Mouse (Mus musculus) heart, postnatal 0 days (tissue): ENCODE results near the gene Rfx3. TPM values are rescaled to one million over a fixed set of nuclear protein-coding genes. Genes with fewer than 3 reads are reported as not detected.

Experiments
- ATAC-seq: fragments of 200-750 bp; cut with Nextera tagmentation; 2 replicates; pipeline ENCODE4 v1.8.0; 2017; ENCODE audit warnings: low read depth, moderate number of reproducible peaks, moderate library complexity; ENCODE audit not compliant: insufficient read depth
- DNase-seq: peaks from one replicate; pipeline ENCODE4 v3.0.0-alpha.2; 2016; ENCODE audit warnings: low spot score
- H3K27ac ChIP-seq: fragments of 300-500 bp; sonication (generic); 2 replicates; pipeline ENCODE4 v1.5.1; 2014; ENCODE audit warnings: low read depth, mild to moderate bottlenecking
- H3K27me3 ChIP-seq: fragments of 300-500 bp; sonication (generic); 2 replicates; pipeline ENCODE4 v1.6.1; 2014; ENCODE audit warnings: low read length, mixed read lengths; ENCODE audit not compliant: control insufficient read depth, insufficient read depth
- H3K36me3 ChIP-seq: fragments of 300-500 bp; sonication (generic); replicated peaks from 2 replicates; pipeline ENCODE4 v1.6.1; 2014; ENCODE audit warnings: low read length, mixed read lengths; ENCODE audit not compliant: control insufficient read depth, insufficient read depth
- H3K4me1 ChIP-seq: fragments of 300-500 bp; sonication (generic); 2 replicates; pipeline ENCODE4 v1.6.1; 2014; ENCODE audit warnings: antibody characterized with exemption; ENCODE audit not compliant: control insufficient read depth, insufficient read depth
- H3K4me2 ChIP-seq: fragments of 300-500 bp; sonication (generic); 2 replicates; pipeline ENCODE4 v1.6.1; 2014; ENCODE audit warnings: low read depth, mild to moderate bottlenecking, low read length, moderate library complexity
- H3K4me3 ChIP-seq: fragments of 300-500 bp; sonication (generic); 2 replicates; pipeline ENCODE4 v1.5.1; 2014; ENCODE audit warnings: low read depth, low read length
- H3K9ac ChIP-seq: fragments of 300-500 bp; sonication (generic); replicated peaks from 2 replicates; pipeline ENCODE4 v1.6.1; 2014; ENCODE audit warnings: low read depth, low read length, mixed read lengths
- H3K9me3 ChIP-seq: fragments of 300-500 bp; sonication (generic); replicated peaks from 2 replicates; pipeline ENCODE4 v1.6.1; 2016; ENCODE audit warnings: low read length; ENCODE audit not compliant: control insufficient read depth
- CTCF ChIP-seq: IDR thresholded peaks from 2 replicates; pipeline ENCODE4 v1.5.1; 2016; ENCODE audit warnings: antibody characterized with exemption, control low read depth, low read depth
- EP300 ChIP-seq: IDR thresholded peaks from 2 replicates; pipeline ENCODE4 v1.6.1; 2016; ENCODE audit warnings: antibody characterized with exemption, low read depth
- WGBS: fragments of 180-500 bp; shearing (Covaris S2); extraction: QIAGEN DNeasy Blood & Tissue Kit; methylation state at CpG from one replicate; pipeline ENCODE4 v1.1.7; 2014; 5-methylcytosine and 5-hydroxymethylcytosine counted together
- polyA plus RNA-seq: library from polyadenylated mRNA; unstranded; fragments of >200 nt; fragmentation: Nextera tagmentation; extraction: Ambion mirVana; gene quantifications from 2 replicates; pipeline ENCODE4 v1.2.1, GENCODE M21; 2015
- total RNA-seq: library from RNA; depleted of rRNA; stranded (reverse); fragments of >200 nt; gene quantifications from 2 replicates; pipeline ENCODE4 v1.2.3, GENCODE M21; 2014; ENCODE audit warnings: low replicate concordance

The Rfx3 gene
- total and polyA plus RNA-seq, 2 experiments from 2014 or later, result 1.6 to 6.8 TPM

GRCm38 (mm10) chr19:27770716-27771265, 240.2 kb downstream of the Rfx3 start:
- WGBS, result 90% methylated on average over 8 of the region's 8 CpGs
- Histone ChIP-seq H3K4me1 (no peaks in the 10 kb centered on the region), H3K27ac (no peak overlapping the region), H3K4me3 (no peak overlapping the region), H3K9me3 (no peaks in the 10 kb centered on the region), H3K36me3 (0 out of 2 replicates have a peak, but pooled peaks cover 10% of the 10 kb centered on the region), H3K27me3 (no peaks in the 10 kb centered on the region), H3K4me2 (no peak overlapping the region), H3K9ac (no peak overlapping the region)
- no peak for DNase-seq
- no peak for TF ChIP-seq EP300
- no peak for TF ChIP-seq CTCF
- no peak for ATAC-seq

DNA sequence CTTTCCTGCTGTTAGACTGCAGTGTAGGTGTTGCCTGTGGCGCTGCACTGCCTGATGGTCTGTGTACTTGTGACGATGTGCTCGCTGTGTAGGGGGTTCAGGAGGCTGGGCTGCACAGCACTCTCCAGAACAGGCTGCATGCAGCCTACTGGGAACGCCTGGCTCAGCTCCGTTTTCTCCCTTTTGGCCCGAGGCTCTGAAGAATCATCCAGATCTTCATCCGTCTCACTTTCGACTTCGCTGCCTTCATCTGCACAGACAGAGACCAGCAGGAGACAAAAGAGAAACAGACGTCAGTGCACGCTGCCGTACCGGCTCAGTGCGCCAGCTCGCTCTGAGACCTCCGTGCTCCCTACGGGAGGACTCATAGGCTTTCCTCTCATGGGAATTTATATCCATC, 242.5 kb downstream of the Rfx3 start:
- WGBS, result 89% methylated on average over 17 of the region's 17 CpGs
- H3K9ac ChIP-seq, result no peak overlapping the region
- no peaks in the 10 kb centered on the region for H3K27me3 ChIP-seq
- H3K27ac ChIP-seq, result no peak overlapping the region
- H3K36me3 ChIP-seq, result 0 out of 2 replicates have a peak, but pooled peaks cover 10% of the 10 kb centered on the region
- TF ChIP-seq EP300, result no peak
- TF ChIP-seq CTCF, result no peak
- H3K4me2 ChIP-seq, result no peak overlapping the region
- H3K4me3 ChIP-seq, result no peak overlapping the region
- H3K9me3 ChIP-seq, result no peaks in the 10 kb centered on the region
- no peak for ATAC-seq
- no peak for DNase-seq
- no peaks in the 10 kb centered on the region for H3K4me1 ChIP-seq

- Histone ChIP-seq H3K4me1 (no peaks in the 10 kb centered on the region), H3K9me3 (no peaks in the 10 kb centered on the region), H3K4me2 (no peak overlapping the region), H3K4me3 (no peak overlapping the region), H3K9ac (no peak overlapping the region), H3K27ac (no peak overlapping the region), H3K36me3 (no peaks in the 10 kb centered on the region), H3K27me3 (no peaks in the 10 kb centered on the region)
- DNase-seq (no peak), ATAC-seq (no peak)
- TF ChIP-seq EP300 (no peak), CTCF (no peak)
- 85% methylated on average over 9 of the region's 9 CpGs for WGBS
These were observed 250.7 kb downstream of the Rfx3 start for GRCm38 (mm10) chr19:27760309-27760708.

- Histone ChIP-seq H3K36me3 (no peaks in the 10 kb centered on the region), H3K9ac (no peak overlapping the region), H3K4me2 (no peak overlapping the region), H3K27ac (no peak overlapping the region), H3K9me3 (no peaks in the 10 kb centered on the region), H3K27me3 (no peaks in the 10 kb centered on the region), H3K4me1 (no peaks in the 10 kb centered on the region), H3K4me3 (no peak overlapping the region)
- DNase-seq (no peak), ATAC-seq (no peak)
- TF ChIP-seq EP300, result no peak
- no peak for TF ChIP-seq CTCF
- 38% methylated on average over 8 of the region's 8 CpGs for WGBS
These were observed 251.6 kb downstream of the Rfx3 start for GRCm38 (mm10) chr19:27759347-27759746.

- Histone ChIP-seq H3K27ac (no peak overlapping the region), H3K9ac (no peak overlapping the region), H3K9me3 (no peaks in the 10 kb centered on the region), H3K4me3 (no peak overlapping the region), H3K4me2 (no peak overlapping the region), H3K4me1 (0 out of 2 replicates have a peak, but pooled peaks cover 7% of the 10 kb centered on the region), H3K36me3 (no peaks in the 10 kb centered on the region), H3K27me3 (no peaks in the 10 kb centered on the region)
- 84% methylated on average over 1 of the region's 1 CpGs for WGBS
- TF ChIP-seq CTCF, result no peak
- TF ChIP-seq EP300, result no peak
- ATAC-seq, result no peak
- DNase-seq, result no peak
These were observed 263.7 kb downstream of the Rfx3 start for GRCm38 (mm10) chr19:27747301-27747700.

- H3K9me3 ChIP-seq, result no peaks in the 10 kb centered on the region
- ATAC-seq, result no peak
- DNase-seq, result no peak
- H3K36me3 ChIP-seq, result no peaks in the 10 kb centered on the region
- no peak overlapping the region for H3K4me2 ChIP-seq
- no peak overlapping the region for H3K4me3 ChIP-seq
- WGBS, result 75% methylated on average over 8 of the region's 8 CpGs
- H3K4me1 ChIP-seq, result no peaks in the 10 kb centered on the region
- no peak for TF ChIP-seq EP300
- no peak for TF ChIP-seq CTCF
- no peaks in the 10 kb centered on the region for H3K27me3 ChIP-seq
- no peak overlapping the region for H3K9ac ChIP-seq
- no peak overlapping the region for H3K27ac ChIP-seq
These were observed 272.1 kb downstream of the Rfx3 start for GRCm38 (mm10) chr19:27738908-27739307.
